Mouse (Mus musculus) ovary, adult 18-20 months (tissue): ENCODE results near the gene Sdhaf4.
"Not testable (repeated sequence)": the region's sequence is repeated elsewhere in the genome, so short reads cannot be mapped to it uniquely, and the experiment has no call there.

Experiments used
- DNase-seq: peaks from one replicate; pipeline ENCODE4 v3.0.0; 2022; ENCODE audit warnings: low spot score, mixed read lengths

Sdhaf4 gene

GRCm38 (mm10) chr1:24005070-24005804 is at the start of gene Sdhaf4:
TSS of gene Sdhaf4 (minus strand) at chr1:24005656.
- peak; percentile 80 for DNase-seq

- no peak for DNase-seq
Observed at GRCm38 (mm10) chr1:24046730-24047510, 41.5 kb upstream of the Sdhaf4 start.

GRCm38 (mm10) chr1:24045627-24046026 is 40.2 kb upstream of the Sdhaf4 start:
- DNase-seq, result no peak

- no peak for DNase-seq
Observed at GRCm38 (mm10) chr1:24043007-24043406, 37.6 kb upstream of the Sdhaf4 start.

- DNase-seq, result no peak
Observed at GRCm38 (mm10) chr1:24033759-24034423, 28.4 kb upstream of the Sdhaf4 start.

DNA sequence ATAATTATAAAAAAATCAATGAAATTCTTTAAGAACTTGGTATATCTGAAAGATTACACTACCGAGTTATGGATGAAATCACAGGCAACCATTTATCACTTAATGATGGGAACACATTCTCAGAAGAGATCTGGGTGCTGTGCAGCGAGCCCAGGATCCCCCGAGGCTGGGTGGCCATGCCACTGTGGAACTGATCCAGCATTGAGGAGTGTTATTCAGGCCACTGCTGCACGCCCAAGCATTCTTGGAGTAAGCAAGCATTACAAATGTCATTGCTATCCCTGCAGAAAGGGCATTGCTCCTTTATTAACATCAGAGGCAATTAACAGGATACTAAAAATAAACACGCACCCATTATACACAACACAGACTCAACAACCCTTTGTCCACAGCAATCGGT is 5.4 kb upstream of the Sdhaf4 start:
- DNase-seq, result no peak

DNA sequence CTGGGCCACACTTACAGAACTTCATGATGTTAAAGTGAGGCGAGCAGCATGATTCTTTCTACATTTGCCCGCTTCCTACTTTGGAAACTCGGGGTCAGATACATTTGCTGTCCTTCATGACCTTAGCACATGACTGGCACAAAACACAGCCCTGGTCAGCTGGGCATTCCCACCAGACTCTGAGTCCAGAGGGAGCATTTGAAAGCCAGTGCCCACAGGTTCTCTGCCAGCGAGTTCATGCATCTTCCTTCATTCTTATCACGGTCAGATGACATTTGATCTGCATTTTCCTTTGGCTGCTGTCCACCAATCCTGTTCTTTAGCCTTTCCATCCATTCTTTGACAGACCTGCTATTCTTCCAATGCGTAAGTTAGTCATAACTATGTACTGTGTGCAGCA is 4.6 kb upstream of the Sdhaf4 start:
- DNase-seq, result no peak

GRCm38 (mm10) chr1:24007621-24008020 is 2.2 kb upstream of the Sdhaf4 start:
- no peak for DNase-seq

DNA sequence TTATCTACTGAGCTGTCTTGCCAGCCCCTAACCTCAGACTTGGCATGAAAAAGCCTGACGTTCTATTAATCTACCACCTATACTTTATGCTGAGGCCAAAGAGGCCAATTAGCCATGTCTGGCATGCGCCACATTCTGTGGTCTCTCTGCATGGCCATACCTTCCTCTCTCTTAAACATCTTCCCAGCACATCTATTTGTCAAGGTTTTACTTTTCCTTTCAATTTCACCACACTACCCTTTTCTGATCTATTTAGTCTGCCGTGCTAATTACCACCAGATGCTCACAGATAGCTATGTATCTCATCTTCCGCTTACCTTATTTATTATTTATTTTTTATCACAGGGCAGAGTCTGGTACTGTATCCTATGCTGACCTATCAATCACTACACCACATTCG is 6.1 kb downstream of the Sdhaf4 start:
- DNase-seq, result no peak

DNA sequence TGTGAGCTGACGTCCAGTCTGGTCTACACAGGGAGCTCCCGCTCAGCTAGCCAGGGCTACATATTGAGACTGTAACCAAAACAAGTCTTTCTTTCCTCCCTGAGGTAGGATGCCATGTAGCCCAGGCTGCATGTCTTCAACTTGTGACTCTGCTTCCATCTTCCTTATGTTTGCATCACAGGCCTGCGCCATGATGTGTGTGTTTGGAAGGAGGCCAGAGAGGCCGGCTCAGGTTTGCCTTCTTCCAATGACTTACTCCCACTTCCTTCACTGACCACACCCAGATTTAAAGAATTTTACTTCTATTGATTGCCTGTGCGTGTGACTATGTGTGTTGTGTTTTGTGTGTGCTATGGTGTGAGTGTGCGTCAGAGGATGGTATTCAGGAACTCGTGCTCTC is 6.6 kb downstream of the Sdhaf4 start:
- DNase-seq, result no peak

GRCm38 (mm10) chr1:23998120-23998810 is 7.2 kb downstream of the Sdhaf4 start:
- no peak for DNase-seq

DNA sequence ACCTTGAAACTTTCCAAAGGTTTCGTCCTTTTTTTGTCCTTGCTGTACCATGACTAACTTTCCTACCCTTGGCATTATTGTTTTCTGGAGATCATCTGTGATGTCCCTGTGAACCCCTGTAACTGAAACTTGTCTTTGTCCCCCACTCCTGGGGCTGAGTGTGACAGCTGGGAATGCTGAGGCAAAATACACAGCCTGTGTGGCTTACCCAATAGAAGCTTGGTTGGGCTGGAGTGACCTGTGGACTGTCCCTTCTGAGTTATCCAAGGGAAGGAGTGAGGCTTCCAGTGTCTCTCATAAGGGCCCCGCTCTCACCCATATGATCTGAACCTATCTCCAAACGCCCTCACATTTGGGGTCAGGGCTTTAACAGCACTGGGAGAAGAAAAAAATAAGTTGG is 8.0 kb downstream of the Sdhaf4 start:
- DNase-seq, result no peak

DNA sequence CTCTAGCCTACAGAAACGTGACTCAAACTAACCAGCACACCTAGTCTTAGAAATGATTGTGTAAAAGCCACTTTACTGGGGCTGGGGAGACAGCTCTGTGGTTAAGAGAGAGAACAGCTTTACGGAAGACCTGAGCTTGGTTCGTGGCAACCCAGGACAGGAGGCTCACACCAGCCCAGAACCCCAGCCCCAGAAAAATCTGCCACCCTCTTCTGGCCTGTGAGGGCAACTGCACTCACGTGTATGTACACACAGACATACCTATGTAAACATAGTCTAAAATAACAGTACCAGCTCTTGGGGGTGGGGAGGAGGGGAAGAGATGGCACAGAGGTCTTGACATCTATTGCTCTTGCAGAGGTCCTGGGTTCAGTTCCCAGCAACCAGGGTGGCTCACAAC is 10.0 kb downstream of the Sdhaf4 start:
- no peak for DNase-seq

GRCm38 (mm10) chr1:23983118-23983517 is 22.3 kb downstream of the Sdhaf4 start:
- no peak for DNase-seq

DNA sequence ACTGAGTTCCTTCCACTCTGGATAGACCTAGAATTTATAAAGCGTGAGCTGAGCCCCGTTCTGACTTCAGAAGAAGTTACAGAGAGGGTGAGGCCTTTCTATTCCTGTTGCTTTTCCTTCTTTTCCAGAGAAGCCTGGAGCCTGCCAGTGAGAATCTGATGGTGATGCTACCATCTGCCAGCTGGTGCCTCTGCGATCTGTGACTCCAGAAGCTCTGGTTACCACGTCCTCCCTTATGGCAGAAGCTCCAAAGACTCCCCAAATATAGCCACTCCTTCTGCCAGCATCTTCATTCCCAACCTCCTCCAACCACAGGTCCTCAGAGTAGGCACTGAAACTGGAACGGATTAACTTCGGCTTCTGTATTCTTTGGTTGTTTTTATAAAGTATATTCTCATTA is 27.2 kb downstream of the Sdhaf4 start:
- no peak for DNase-seq

- not testable (repeated sequence) for DNase-seq
Observed at GRCm38 (mm10) chr1:23971159-23971558, 34.3 kb downstream of the Sdhaf4 start.

GRCm38 (mm10) chr1:23968027-23968725 is 37.3 kb downstream of the Sdhaf4 start:
- DNase-seq, result no peak

- no peak for DNase-seq
Observed at GRCm38 (mm10) chr1:23966226-23966625, 39.2 kb downstream of the Sdhaf4 start.

DNA sequence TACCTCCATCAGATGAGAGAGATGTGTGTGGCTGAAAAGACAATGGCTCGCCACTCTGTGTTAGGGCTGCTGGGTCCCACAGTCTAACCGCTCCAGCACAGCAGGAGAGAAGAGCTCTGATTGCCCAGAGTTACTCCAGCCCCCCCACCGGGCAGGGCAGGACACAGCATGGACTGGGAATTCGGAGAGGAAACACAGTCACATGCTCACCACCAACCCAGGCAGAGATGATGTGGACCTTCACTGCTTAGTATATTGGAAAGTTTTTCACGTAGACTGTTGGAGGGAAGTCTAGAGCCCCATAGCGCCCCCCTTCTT is 46.1 kb downstream of the Sdhaf4 start:
- DNase-seq, result no peak

GRCm38 (mm10) chr1:23958668-23959414 is 46.6 kb downstream of the Sdhaf4 start:
- DNase-seq, result no peak

- no peak for DNase-seq
Observed at GRCm38 (mm10) chr1:23958101-23958500, 47.4 kb downstream of the Sdhaf4 start.
